Mouse (Mus musculus) hindbrain, postnatal 0 days (tissue): ENCODE measurements around the gene Tas2r134. TPM values are rescaled to one million over a fixed set of nuclear protein-coding genes. Genes with fewer than 3 reads are reported as not detected.
A peak's percentile ranks its signal among the peaks of the same experiment; 100 is the strongest.

Experiments
- ATAC-seq: fragments of 200-750 bp; cut with Nextera tagmentation; 2 replicates; pipeline ENCODE4 v1.8.0; 2017; ENCODE audit warnings: mild to moderate bottlenecking, moderate TSS enrichment, moderate library complexity
- DNase-seq: peaks from one replicate; pipeline ENCODE4 v3.0.0-alpha.2; 2015; ENCODE audit warnings: low spot score
- H3K27ac ChIP-seq: fragments of 300-500 bp; sonication (generic); 2 replicates; pipeline ENCODE4 v1.5.1; 2014; ENCODE audit warnings: mild to moderate bottlenecking
- H3K27me3 ChIP-seq: fragments of 300-500 bp; sonication (generic); 2 replicates; pipeline ENCODE4 v1.6.1; 2014; ENCODE audit warnings: low read length, mixed read lengths; ENCODE audit not compliant: insufficient read depth
- H3K36me3 ChIP-seq: fragments of 300-500 bp; sonication (generic); 2 replicates; pipeline ENCODE4 v1.6.1; 2014; ENCODE audit warnings: low read length, mixed read lengths; ENCODE audit not compliant: insufficient read depth
- H3K4me1 ChIP-seq: fragments of 300-500 bp; sonication (generic); 2 replicates; pipeline ENCODE4 v1.6.1; 2014; ENCODE audit warnings: antibody characterized with exemption, low read length, mixed read lengths; ENCODE audit not compliant: insufficient read depth
- H3K4me2 ChIP-seq: fragments of 300-500 bp; sonication (generic); 2 replicates; pipeline ENCODE4 v1.6.1; 2014; ENCODE audit warnings: low read depth, mild to moderate bottlenecking, low read length, moderate library complexity, mixed read lengths
- H3K4me3 ChIP-seq: fragments of 300-500 bp; sonication (generic); 2 replicates; pipeline ENCODE4 v1.5.1; 2014; ENCODE audit warnings: low read length
- H3K9ac ChIP-seq: fragments of 300-500 bp; sonication (generic); replicated peaks from 2 replicates; pipeline ENCODE4 v1.6.1; 2014; ENCODE audit warnings: mild to moderate bottlenecking, low read length, moderate library complexity, mixed read lengths
- H3K9me3 ChIP-seq: fragments of 300-500 bp; sonication (generic); 2 replicates; pipeline ENCODE4 v1.6.1; 2016; ENCODE audit warnings: low read length, mixed read lengths
- CTCF ChIP-seq: IDR thresholded peaks from 2 replicates; pipeline ENCODE4 v1.5.1; 2016; ENCODE audit warnings: antibody characterized with exemption, control low read depth, low read depth
- WGBS: fragments of 180-500 bp; shearing (Covaris S2); extraction: QIAGEN DNeasy Blood & Tissue Kit; methylation state at CpG from one replicate; pipeline ENCODE4 v1.1.7; 2014; 5-methylcytosine and 5-hydroxymethylcytosine counted together
- polyA plus RNA-seq: library from polyadenylated mRNA; unstranded; fragments of >200 nt; fragmentation: Nextera tagmentation; extraction: Ambion mirVana; gene quantifications from 2 replicates; pipeline ENCODE4 v1.2.1, GENCODE M21; 2015
- total RNA-seq: library from RNA; depleted of rRNA; stranded (reverse); fragments of >200 nt; gene quantifications from 2 replicates; pipeline ENCODE4 v1.2.3, GENCODE M21; 2014

The Tas2r134 gene
- total and polyA plus RNA-seq, 2 experiments from 2014 or later, result not detected

- H3K27me3 ChIP-seq, result no peaks in the 10 kb centered on the region
- no peak overlapping the region for H3K4me2 ChIP-seq
- no peaks in the 10 kb centered on the region for H3K4me1 ChIP-seq
- H3K9me3 ChIP-seq, result no peaks in the 10 kb centered on the region
- no peak for TF ChIP-seq CTCF
- 34% methylated on average over 8 of the region's 8 CpGs for WGBS
- H3K9ac ChIP-seq, result no peak overlapping the region
- DNase-seq (peak; percentile 5), ATAC-seq (no peak)
- no peak overlapping the region for H3K4me3 ChIP-seq
- no peak overlapping the region for H3K27ac ChIP-seq
- no peaks in the 10 kb centered on the region for H3K36me3 ChIP-seq
These were observed 37.0 kb upstream of the Tas2r134 start for GRCm38 (mm10) chr2:51590308-51590707.

- TF ChIP-seq CTCF, result no peak
- H3K9me3 ChIP-seq, result no peaks in the 10 kb centered on the region
- H3K27ac ChIP-seq, result no peak overlapping the region
- H3K4me3 ChIP-seq, result no peak overlapping the region
- DNase-seq (no peak), ATAC-seq (no peak)
- no peaks in the 10 kb centered on the region for H3K27me3 ChIP-seq
- no peaks in the 10 kb centered on the region for H3K4me1 ChIP-seq
- H3K9ac ChIP-seq, result no peak overlapping the region
- no peak overlapping the region for H3K4me2 ChIP-seq
- H3K36me3 ChIP-seq, result no peaks in the 10 kb centered on the region
These were observed 35.2 kb upstream of the Tas2r134 start for GRCm38 (mm10) chr2:51592157-51592556.

GRCm38 (mm10) chr2:51599473-51600201, 27.7 kb upstream of the Tas2r134 start:
- H3K4me1 ChIP-seq, result no peaks in the 10 kb centered on the region
- H3K27me3 ChIP-seq, result no peaks in the 10 kb centered on the region
- 48% methylated on average over 19 of the region's 19 CpGs for WGBS
- peak overlapping the region; percentile 33 for H3K4me2 ChIP-seq
- no peaks in the 10 kb centered on the region for H3K36me3 ChIP-seq
- ATAC-seq (no peak), DNase-seq (peak; percentile 39)
- peak overlapping the region; percentile 0; the same call in 1 of the 2 replicates for H3K4me3 ChIP-seq
- peak overlapping the region; percentile 2; the same call in 1 of the 2 replicates for H3K27ac ChIP-seq
- H3K9me3 ChIP-seq, result no peaks in the 10 kb centered on the region
- TF ChIP-seq CTCF, result no peak
- peak overlapping the region; percentile 1; the same call in 1 of the 2 replicates for H3K9ac ChIP-seq

GRCm38 (mm10) chr2:51600202-51600487, 27.2 kb upstream of the Tas2r134 start:
- no peak for TF ChIP-seq CTCF
- DNase-seq (no peak), ATAC-seq (no peak)
- Histone ChIP-seq H3K9ac (peak overlapping the region; percentile 1; the same call in 1 of the 2 replicates), H3K9me3 (no peaks in the 10 kb centered on the region), H3K27me3 (no peaks in the 10 kb centered on the region), H3K36me3 (no peaks in the 10 kb centered on the region), H3K4me3 (peak overlapping the region; percentile 0; the same call in 1 of the 2 replicates), H3K27ac (peak overlapping the region; percentile 2; the same call in 1 of the 2 replicates), H3K4me2 (peak overlapping the region; percentile 33), H3K4me1 (no peaks in the 10 kb centered on the region)
- 23% methylated on average over 3 of the region's 3 CpGs for WGBS

- WGBS, result 60% methylated on average over 8 of the region's 8 CpGs
These were observed 26.4 kb upstream of the Tas2r134 start for GRCm38 (mm10) chr2:51600873-51601272.

GRCm38 (mm10) chr2:51610305-51610704, 17.0 kb upstream of the Tas2r134 start:
- H3K27ac ChIP-seq, result peak overlapping the region; percentile 12
- H3K9me3 ChIP-seq, result no peaks in the 10 kb centered on the region
- peak overlapping the region; percentile 21 for H3K4me3 ChIP-seq
- H3K36me3 ChIP-seq, result no peaks in the 10 kb centered on the region
- peak overlapping the region; percentile 53 for H3K4me2 ChIP-seq
- no peaks in the 10 kb centered on the region for H3K27me3 ChIP-seq
- DNase-seq (peak; percentile 73), ATAC-seq (peak; percentile 76)
- 7% methylated on average over 10 of the region's 10 CpGs for WGBS
- no peak overlapping the region; the same call in 1 of the 2 replicates for H3K9ac ChIP-seq
- TF ChIP-seq CTCF, result no peak
- H3K4me1 ChIP-seq, result peaks cover 9% of the 10 kb centered on the region

More at GRCm38 (mm10) chr2:51600873-51601272, 26.4 kb upstream of the Tas2r134 start:
- Histone ChIP-seq H3K4me3 (no peak overlapping the region), H3K4me1 (no peaks in the 10 kb centered on the region), H3K36me3 (no peaks in the 10 kb centered on the region), H3K27me3 (no peaks in the 10 kb centered on the region), H3K9ac (no peak overlapping the region), H3K27ac (no peak overlapping the region), H3K4me2 (no peak overlapping the region), H3K9me3 (no peaks in the 10 kb centered on the region)
- no peak for ATAC-seq
- DNase-seq, result no peak
- TF ChIP-seq CTCF, result no peak

GRCm38 (mm10) chr2:51610897-51611296, 16.4 kb upstream of the Tas2r134 start:
- H3K9me3 ChIP-seq, result no peaks in the 10 kb centered on the region
- no peaks in the 10 kb centered on the region for H3K36me3 ChIP-seq
- peaks cover 9% of the 10 kb centered on the region for H3K4me1 ChIP-seq
- H3K4me3 ChIP-seq, result peak overlapping the region; percentile 21; the same call in 1 of the 2 replicates
- ATAC-seq (no peak), DNase-seq (peak; percentile 48)
- WGBS, result 13% methylated on average over 2 of the region's 2 CpGs
- H3K27me3 ChIP-seq, result no peaks in the 10 kb centered on the region
- peak overlapping the region; percentile 53 for H3K4me2 ChIP-seq
- peak overlapping the region; percentile 12; the same call in 1 of the 2 replicates for H3K27ac ChIP-seq
- no peak overlapping the region; the same call in 1 of the 2 replicates for H3K9ac ChIP-seq
- TF ChIP-seq CTCF, result no peak
